Mouse (Mus musculus): ENCODE measurements around the gene Rnf183. TPM values are rescaled to one million over a fixed set of nuclear protein-coding genes. Genes with fewer than 3 reads are reported as not detected.

Rnf183 gene
- polyA plus RNA-seq (2012; rRNA removed) = 0.71 and 0.98 TPM in 2 replicates

DNA sequence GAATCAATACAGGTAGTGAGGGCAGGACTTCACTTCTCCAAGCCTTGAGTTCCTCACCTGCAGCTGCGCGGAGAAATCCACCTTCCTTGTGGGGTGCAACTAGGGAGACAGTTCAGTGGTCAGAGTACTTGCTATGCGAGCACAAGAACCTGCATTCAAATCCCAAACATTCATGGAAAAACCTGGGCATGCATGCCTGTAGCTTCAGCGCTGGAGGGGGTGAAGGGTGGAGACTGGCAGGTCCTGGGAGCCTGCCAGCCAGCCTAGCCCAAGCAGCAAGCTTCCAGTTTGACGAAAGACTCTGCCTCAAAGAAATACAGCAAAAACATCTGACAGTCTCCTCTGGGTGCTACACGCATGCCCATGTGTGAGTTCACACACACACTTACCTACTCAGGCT lies at the start of gene Rnf183:
TSS of gene Rnf183 (minus strand) at position 172 of the 400 bp plus-strand sequence.

DNA sequence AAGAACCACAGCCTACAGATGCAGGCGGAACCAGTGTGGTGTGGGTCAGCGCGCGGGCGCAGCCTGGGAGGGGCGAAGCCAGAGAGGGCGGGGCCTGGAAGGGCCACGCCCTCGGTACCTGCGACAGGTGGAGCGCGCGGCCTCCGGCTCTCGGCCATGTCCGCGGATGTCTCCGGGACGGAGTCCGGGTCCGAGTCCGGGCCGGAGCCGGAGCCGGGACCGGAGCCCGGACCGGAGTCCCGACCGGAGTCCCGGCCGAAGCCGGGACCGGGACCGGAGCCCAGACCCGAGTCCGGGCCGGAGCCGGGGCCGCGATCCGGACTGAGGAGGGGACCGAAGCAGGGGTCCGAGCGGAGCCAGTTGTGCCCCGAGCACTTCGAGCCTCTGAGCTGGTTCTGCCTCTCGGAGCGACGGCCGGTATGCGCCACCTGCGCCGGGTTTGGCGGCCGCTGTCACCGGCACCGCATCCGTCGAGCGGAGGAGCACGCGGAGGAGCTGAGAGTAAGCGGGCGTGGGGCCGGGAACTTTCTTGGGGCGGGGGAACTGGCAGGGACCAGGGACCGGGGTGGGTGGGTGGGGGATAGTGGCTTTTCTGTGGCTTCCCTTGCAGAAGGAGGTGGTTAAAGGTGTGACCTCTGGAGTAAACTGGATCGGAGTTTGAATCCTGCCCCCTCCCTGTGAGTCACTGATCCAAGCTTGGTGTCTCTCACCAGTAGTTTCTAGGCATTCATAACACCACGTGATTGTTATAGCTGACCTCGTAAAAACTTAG lies 45.1 kb upstream of the Rnf183 start, which contains the start of gene Bspry:
TSS of gene Bspry (plus strand) at position 117 of the 772 bp plus-strand sequence.

DNA sequence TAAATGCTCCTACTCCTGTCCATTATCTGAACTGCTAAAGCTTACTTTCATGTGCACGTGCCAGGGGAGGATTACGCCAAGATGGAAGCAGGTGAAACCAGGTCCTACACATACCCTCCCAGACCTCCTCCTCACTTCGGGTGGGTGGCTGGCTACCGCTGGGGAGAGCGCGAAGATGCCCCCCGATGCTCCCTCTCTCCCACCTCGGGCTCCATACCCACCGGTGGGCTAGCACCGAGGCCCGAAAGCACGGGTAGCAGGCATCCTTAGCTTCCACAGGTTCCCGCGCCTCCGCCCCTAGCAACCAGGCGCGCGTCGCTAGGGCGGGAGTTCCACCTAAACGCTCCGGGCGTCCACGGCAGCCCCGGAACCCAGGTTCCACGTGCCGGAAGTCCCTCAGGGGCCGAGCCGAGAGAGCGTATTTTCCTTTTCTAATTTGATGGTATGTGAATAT lies 35.6 kb upstream of the Rnf183 start, which contains the start of gene Wdr31:
TSS of gene Wdr31 (minus strand) at position 299 of the 454 bp plus-strand sequence.

DNA sequence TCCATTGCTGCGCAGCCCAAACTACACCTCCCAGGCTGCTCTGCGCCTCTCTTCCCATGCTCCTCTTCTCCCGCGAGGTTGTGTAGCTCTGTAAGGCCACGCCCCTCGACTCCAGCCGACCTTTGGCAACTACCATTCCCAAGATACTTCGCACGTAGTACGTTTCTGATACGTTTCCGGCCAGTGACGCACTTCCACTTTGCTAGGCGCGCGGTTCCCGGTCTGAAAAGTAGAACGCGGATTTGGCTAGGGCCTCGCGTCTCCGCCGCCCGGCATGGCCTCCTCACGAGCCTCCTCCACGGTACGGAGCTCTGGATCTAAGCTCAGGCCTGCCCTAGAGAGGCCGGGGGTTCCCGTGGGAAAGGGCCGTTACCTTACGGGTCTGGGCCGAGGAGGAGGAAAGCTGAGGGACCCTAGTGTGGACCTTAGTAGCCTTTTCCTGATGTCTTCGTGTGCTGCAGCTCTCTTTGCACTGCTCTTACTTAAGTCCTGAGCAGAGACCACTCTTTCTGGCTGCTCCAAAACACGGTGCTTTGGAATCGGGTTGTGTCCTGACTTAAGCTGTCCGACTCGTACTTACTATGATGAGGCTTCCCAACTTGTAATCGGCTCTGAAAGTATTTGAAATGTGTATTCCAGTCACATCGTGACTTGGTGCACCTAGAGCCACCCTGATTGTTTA lies 26.3 kb downstream of the Rnf183 start, which contains the start of the genes Cdc26 and Prpf4:
TSS of gene Cdc26 (minus strand) at position 42 of the 682 bp plus-strand sequence.
TSS of gene Prpf4 (plus strand) at position 197 of the 682 bp plus-strand sequence.

Other genes with a start within 250 kb of the Rnf183 start
- 15.2 and 15.3 TPM in 2 replicates for gene Zfp37, start 204.2 kb downstream of the Rnf183 start, polyA plus RNA-seq (2012; rRNA removed)
- 16.0 and 16.7 TPM in 2 replicates for gene Slc31a2, start 172.7 kb downstream of the Rnf183 start, polyA plus RNA-seq (2012; rRNA removed)
- 20.4 and 21.0 TPM in 2 replicates for gene Fkbp15, start 74.7 kb downstream of the Rnf183 start, polyA plus RNA-seq (2012; rRNA removed)
- gene Slc31a1, start 74.5 kb downstream of the Rnf183 start, polyA plus RNA-seq (2012; rRNA removed) = 28.4 and 32.3 TPM in 2 replicates
- 81.5 and 86.7 TPM in 2 replicates for gene Cdc26, start 26.6 kb downstream of the Rnf183 start, polyA plus RNA-seq (2012; rRNA removed)
- gene Prpf4, start 26.5 kb downstream of the Rnf183 start, polyA plus RNA-seq (2012; rRNA removed) = 21.0 and 21.3 TPM in 2 replicates
- gene Wdr31, start 35.6 kb upstream of the Rnf183 start, polyA plus RNA-seq (2012; rRNA removed) = 11.2 and 11.9 TPM in 2 replicates
- 0.89 and 0.91 TPM in 2 replicates for gene Bspry, start 44.8 kb upstream of the Rnf183 start, polyA plus RNA-seq (2012; rRNA removed)
- gene Hdhd3, start 68.2 kb upstream of the Rnf183 start, polyA plus RNA-seq (2012; rRNA removed) = 5.5 and 5.7 TPM in 2 replicates
- 39.6 and 50.1 TPM in 2 replicates for gene Alad, start 84.7 kb upstream of the Rnf183 start, polyA plus RNA-seq (2012; rRNA removed)
- 42.2 and 44.0 TPM in 2 replicates for gene Pole3, start 89.8 kb upstream of the Rnf183 start, polyA plus RNA-seq (2012; rRNA removed)
- gene 4933430I17Rik, start 90.1 kb upstream of the Rnf183 start, polyA plus RNA-seq (2012; rRNA removed) = 0.66 and 0.76 TPM in 2 replicates
- 51.0 and 58.9 TPM in 2 replicates for gene Rgs3, start 124.6 kb upstream of the Rnf183 start, polyA plus RNA-seq (2012; rRNA removed)